Mouse (Mus musculus) embryonic fibroblast, embryonic 13.5 days (primary cell): ENCODE measurements around the gene Gdpgp1.

Source experiments
- CTCF ChIP-seq: IDR thresholded peaks from 2 replicates; pipeline ENCODE4 v1.5.1; 2011; ENCODE audit warnings: mild to moderate bottlenecking, control low read depth, low read length, moderate library complexity, borderline replicate concordance; ENCODE audit not compliant: insufficient read depth
- POLR2A ChIP-seq: IDR thresholded peaks from 2 replicates; pipeline ENCODE4 v1.6.1; 2011; ENCODE audit warnings: low read depth, mild to moderate bottlenecking, control low read depth, low read length, moderate library complexity

DNA sequence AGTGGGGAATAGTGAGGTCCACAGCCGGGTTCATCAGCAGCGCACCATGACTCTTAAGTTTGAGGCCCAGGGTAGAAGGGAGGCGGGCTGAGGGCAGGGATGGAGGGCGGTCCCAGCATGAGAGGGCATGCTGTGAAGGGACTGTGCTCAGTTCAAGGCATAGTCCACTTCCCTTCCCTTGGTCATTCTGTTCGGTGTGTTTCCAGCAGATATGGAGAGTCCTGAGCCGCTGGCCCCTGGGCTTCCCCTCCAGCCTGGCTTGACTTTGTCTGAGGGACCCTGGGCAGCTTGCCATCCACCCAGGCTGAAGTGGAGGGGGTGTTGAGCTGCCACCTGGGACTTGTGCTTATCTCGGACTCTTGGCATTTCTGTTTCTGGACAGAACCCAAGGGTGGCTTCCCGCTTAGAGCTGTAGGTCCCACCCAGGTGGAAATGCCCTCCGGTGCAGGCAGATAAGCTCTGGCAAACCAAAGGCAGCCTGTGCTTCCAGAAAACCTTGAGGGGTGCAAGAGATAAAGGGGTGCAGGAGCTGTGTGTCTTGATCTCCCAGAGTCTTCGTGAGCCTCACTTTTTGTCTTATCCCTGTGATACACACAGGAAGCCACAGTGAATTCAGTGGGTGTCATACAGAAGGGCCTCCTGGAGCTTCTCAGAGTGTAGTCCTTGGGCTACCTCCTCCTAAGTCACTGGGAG is 23.8 kb upstream of the Gdpgp1 start:
- TF ChIP-seq POLR2A (no peak), CTCF (no peak)
